Mouse (Mus musculus) megakaryocyte, adult 5-6 weeks (primary cell): ENCODE data around the gene Skida1. TPM values are rescaled to one million over a fixed set of nuclear protein-coding genes. Genes with fewer than 3 reads are reported as not detected.

ENCODE experiments used
- ATAC-seq: 2 replicates; pipeline ENCODE4 v1.8.0; 2016; ENCODE audit warnings: mild to moderate bottlenecking, inconsistent platforms; ENCODE audit not compliant: poor library complexity, severe bottlenecking
- total RNA-seq, 2 experiments: library from RNA; stranded (forward) in 1 of 2; stranded (reverse) in 1 of 2; fragments of 153-499, 151-499 nt in 1 of 2; fragments of 221-1000, 200-1000 nt in 1 of 2; gene quantifications; 2 replicates each; pipeline versions ENCODE4 v1.2.3 to v1.2.4; 2015 to 2017

Gene Skida1
- total RNA-seq, 2 experiments from 2014 or later = 0.09 TPM; not detected in 1

DNA sequence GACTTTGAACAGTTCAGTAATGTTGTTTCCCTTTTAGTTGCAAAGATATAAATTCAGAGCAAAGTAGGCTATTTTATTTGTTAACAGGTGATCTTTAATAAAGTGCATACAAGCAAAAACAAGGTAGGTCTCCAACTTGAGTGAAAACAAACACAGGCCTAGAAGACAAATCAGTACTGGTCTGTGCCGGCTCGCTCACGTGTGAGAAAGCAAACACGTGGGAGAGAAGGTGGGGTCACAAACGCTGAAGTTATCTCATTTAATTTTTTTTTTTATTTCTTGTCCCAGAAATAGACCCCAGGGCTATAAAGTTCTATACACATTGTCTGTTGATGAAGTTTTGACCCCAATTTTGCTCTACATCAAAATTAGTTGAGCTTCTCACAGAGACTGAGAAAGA lies 23.7 kb downstream of the Skida1 start:
- ATAC-seq = no peak

DNA sequence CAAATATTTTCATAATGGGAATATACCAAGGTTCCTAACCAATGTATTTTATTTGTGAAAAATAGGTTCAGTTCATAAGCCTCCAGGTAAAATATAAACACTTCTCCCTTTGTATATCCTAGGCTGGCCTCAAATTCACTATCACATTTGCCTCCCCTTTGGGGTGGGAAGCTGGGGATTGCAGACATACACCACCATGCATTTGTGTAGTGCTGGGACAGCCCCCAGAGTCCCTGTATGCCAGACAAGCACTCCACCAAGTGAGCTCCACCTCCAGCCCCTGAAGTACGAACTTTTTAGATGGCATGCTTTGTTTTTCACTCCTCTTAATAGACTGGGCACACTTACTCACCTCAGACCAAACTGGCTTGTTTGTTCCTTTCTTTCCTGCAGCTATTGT lies 26.0 kb downstream of the Skida1 start:
- ATAC-seq = no peak

DNA sequence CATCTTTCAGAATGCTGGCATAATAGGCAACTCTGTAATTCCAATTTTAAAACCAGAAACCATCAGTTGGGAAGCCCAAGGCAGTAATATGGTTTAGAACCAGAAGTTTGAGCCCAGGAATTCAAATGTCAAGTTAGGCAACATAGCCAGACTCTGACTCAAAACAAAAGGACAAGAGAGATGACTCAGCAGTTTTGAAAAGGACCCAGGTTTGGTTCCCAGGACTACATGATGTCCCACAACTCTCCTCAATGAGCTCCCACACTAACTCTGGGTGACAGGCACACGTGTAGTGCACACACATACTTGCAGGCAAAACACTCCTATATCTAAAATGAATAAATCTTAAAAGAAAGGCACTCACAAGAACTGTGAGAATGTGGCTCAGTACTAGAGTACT lies 29.7 kb downstream of the Skida1 start:
- no peak for ATAC-seq

DNA sequence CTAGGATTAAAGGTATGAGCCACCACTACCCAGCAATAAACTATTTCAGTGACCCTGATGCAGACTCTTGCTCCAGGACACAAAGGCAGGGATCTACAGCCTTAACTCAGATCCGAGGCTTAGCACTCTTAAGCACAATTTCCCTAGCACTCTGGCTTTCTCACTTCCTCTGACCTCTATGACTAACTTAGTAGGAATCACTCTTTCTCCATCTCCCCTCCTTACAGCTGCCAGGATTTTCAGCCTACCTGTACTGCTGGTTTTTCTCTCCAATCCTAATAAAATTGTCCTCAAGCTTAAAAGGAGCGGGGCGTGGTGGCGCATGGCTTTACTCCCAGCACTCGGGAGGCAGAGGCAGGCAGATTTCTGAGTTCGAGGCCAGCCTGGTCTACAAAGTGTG lies 31.5 kb downstream of the Skida1 start:
- no peak for ATAC-seq

DNA sequence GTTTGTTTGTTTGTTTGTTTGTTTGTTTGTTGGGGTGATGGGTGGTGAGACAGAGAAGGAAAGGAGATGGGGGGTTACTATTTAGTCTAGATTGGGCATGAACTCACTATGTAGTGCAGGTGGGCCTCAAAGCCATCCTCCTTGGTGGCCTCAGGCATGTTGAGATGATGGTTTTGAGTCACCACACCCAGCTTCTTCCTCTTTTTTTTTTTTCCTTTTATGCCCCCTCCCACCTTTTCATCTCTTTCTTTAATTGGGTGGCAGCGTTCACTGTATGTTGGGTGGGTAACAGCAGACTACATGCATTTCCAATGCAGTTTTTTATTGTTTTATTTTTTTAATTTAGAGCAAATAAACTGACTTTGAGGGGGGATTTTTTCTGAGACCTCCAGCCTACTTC lies 32.2 kb downstream of the Skida1 start:
- no peak for ATAC-seq

DNA sequence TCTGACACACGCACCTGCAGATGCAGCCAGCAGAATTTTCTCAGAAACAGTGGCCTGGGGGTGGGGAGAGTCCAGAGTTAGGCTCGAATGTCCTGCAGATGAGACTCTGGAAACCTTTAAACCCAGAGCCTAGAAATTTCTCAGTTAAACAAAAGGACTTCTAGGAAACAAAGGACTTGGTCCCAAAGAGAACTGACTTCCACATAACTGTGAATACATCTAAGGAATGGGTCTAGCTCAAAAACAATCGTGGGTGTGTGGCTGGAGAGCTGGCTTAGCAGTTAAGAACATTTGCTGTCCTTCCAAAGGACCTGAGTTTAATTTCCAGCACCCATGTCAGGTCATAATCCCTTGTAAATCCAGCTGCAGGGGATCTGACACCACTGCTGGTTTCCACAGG lies 33.3 kb downstream of the Skida1 start:
- ATAC-seq = no peak

DNA sequence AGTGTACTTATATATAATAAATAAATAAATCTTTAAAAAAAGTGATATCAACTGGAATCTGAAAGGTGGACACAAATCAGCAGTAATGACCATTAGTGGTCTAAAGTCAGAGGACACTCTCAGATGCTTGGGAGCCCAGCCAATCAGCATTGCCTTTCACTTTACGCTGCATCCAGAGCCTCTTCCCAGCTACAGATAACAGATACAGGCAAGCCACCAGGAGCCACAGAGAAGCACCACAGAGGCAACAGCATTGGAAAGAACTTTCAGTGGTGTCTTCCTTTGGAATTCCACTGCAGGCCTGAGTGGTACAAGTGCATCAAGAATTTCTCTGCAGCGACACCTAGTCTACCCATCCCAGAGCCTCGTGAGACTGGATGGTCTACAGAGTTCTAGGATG lies 36.0 kb downstream of the Skida1 start:
- no peak for ATAC-seq

DNA sequence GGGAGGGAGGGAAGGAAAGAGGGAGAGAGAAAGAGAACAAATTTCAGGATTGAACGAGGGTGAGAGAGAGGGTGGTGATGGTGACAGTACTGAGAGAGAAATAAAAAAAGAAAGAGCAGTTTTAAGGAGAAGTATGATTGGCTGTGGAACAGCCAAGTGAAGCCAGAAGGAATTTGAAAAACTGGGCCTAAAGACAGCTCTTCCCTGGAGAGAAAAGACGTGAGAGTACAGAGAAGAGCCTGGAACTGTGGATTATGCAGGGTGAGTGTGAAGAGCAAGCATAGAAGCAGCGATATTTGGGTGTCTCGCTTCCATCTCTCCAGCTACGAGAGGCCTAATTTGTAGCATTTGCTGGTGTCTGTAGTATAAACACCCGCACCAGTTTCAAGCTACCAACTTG lies 37.6 kb downstream of the Skida1 start:
- ATAC-seq = no peak

DNA sequence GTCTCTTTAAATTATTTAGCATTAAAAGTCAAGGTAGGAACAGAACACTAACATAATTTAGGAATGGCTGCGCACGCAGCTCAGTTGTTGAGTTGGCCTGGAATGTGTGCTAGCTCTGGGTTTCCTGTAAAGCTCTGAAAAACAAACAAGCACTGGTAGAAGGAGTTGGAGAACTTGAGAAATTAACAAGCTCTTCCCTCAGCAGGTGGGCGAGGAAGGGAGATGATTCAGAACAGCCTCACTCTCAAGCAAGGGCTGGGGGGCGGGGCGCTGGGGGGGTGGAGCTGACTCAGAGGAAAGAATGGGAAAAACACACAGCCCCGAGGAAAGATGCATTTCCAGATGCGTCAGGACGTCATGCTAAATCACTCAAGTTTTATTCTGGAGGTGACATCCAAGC lies 43.7 kb downstream of the Skida1 start:
- no peak for ATAC-seq

DNA sequence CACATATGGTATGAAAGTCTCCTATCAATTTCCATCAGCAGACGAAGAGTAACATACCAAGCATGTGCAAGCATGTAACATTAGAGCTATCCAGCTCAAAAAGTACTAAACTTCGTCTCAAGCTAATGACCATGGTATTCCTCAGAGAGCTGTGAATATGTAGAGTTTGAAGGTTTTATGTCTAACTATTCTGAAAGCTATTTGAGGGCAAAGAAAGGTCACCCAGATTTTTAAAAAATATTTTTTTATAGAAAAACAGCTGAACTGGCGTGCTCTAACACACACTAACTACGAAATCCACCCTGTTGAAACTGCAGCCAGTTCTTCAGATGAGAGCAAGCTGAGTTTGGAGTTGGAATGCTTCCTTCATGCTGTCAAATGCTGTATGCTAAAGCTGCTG lies 44.6 kb downstream of the Skida1 start:
- no peak for ATAC-seq

DNA sequence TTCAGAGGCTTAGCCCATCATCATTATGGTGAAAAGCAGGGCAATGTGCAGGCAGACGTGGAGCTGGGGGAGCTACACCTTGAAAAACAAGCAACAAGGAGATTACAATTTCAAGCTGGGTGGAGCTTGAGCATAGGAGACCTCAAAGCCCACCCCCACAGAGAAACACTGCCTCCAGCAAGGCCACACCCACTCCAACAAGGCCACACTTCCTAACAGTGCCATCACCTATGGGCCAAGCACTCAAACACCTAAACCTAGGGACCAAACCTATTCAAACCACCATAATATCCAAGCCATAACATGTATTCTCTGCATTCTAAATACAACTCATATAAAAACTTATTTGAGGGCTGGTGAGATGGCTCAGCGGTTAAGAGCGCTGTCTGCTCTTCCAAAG lies 46.5 kb downstream of the Skida1 start:
- ATAC-seq = no peak

DNA sequence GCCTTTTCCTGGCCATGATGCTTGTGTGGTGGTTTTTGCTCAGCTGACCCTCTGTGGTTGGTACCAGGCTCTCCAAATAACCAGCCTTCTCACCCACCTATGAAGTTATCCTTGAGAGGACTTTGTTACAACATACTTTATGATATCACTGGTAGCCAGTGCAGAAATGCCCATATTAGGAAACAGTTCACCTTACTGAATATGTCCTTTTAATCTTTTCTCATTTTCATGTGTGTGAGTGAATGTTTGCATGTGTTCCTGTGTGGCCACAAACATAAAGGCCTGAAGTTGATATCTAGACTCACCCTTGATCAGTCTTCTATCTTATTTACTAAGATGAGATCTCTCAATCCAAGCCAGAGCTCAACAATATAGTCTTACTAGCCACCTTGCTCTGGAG lies 52.0 kb downstream of the Skida1 start, which contains the start of gene H2al2a:
Gene H2al2a (minus strand): TSS at position 101 of the 400 bp plus-strand sequence.
- no peak for ATAC-seq

Other genes starting within 250 kb of the Skida1 start
- gene H2al2a, start 52.1 kb downstream of the Skida1 start, total RNA-seq (2015) = not detected in 2 replicates
- not detected in 2 replicates for gene H2al2a, start 52.1 kb downstream of the Skida1 start, total RNA-seq (2017)
- not detected in 2 replicates for gene A930004D18Rik, start 11.3 kb downstream of the Skida1 start, total RNA-seq (2015)
- gene A930004D18Rik, start 11.3 kb downstream of the Skida1 start, total RNA-seq (2017) = 0.22 and 0.24 TPM in 2 replicates
- 41.5 and 50.7 TPM in 2 replicates for gene Mllt10, start 6.2 kb upstream of the Skida1 start, total RNA-seq (2015)
- gene Mllt10, start 6.2 kb upstream of the Skida1 start, total RNA-seq (2017) = 47.3 and 52.8 TPM in 2 replicates